Mouse (Mus musculus) heart, adult 2 months (tissue): ENCODE results near the gene Rab7. TPM values are rescaled to one million over a fixed set of nuclear protein-coding genes. Genes with fewer than 3 reads are reported as not detected.

ENCODE experiments used
- DNase-seq, 2 experiments: peaks; one replicate each; pipeline ENCODE4 v3.0.0; 2021
- H3K27ac ChIP-seq: fragments of 200-600 bp; 2 replicates; pipeline ENCODE4 v1.8.1; 2022
- H3K27me3 ChIP-seq: fragments of 200-500 bp; 2 replicates; pipeline ENCODE4 v1.6.1; 2012; ENCODE audit warnings: mild to moderate bottlenecking, low read length, inconsistent platforms, mixed read lengths; ENCODE audit not compliant: control insufficient read depth, insufficient read depth
- H3K36me3 ChIP-seq: fragments of 200-500 bp; 2 replicates; pipeline ENCODE4 v1.6.1; 2012; ENCODE audit warnings: low read length, inconsistent platforms; ENCODE audit not compliant: control insufficient read depth, insufficient read depth
- H3K4me1 ChIP-seq: fragments of 200-500 bp; 2 replicates; pipeline ENCODE4 v1.6.1; 2011; ENCODE audit warnings: low read length; ENCODE audit not compliant: control insufficient read depth, insufficient read depth
- H3K4me3 ChIP-seq: fragments of 200-600 bp; 2 replicates; pipeline ENCODE4 v1.8.1; 2022
- H3K79me2 ChIP-seq: fragments of 200-500 bp; replicated peaks from 2 replicates; pipeline ENCODE4 v1.6.1; 2012; ENCODE audit warnings: mild to moderate bottlenecking, inconsistent platforms, low read length, moderate library complexity, mixed read lengths; ENCODE audit not compliant: control insufficient read depth, insufficient read depth
- H3K9ac ChIP-seq: fragments of 200-500 bp; 2 replicates; pipeline ENCODE4 v1.6.1; 2012; ENCODE audit warnings: low read depth, mild to moderate bottlenecking, control low read depth, inconsistent platforms, low read length, mixed read lengths
- CTCF ChIP-seq: fragments of 200-600 bp; IDR thresholded peaks from 2 replicates; pipeline ENCODE4 v1.8.1; 2022; ENCODE audit warnings: antibody characterized with exemption, mild to moderate bottlenecking, moderate library complexity
- EP300 ChIP-seq: fragments of 200-500 bp; IDR thresholded peaks from 2 replicates; pipeline ENCODE4 v1.6.1; 2011; ENCODE audit warnings: low read depth, low read length, control low read depth; ENCODE audit not compliant: insufficient read depth
- POLR2A ChIP-seq: fragments of 200-500 bp; IDR thresholded peaks from 2 replicates; pipeline ENCODE4 v1.6.1; 2011; ENCODE audit warnings: mild to moderate bottlenecking, low read depth, low read length, control low read depth; ENCODE audit not compliant: insufficient read depth
- WGBS: fragments of 180-500 bp; shearing (Covaris S2); methylation state at CpG from one replicate; pipeline ENCODE4 v1.1.7; 2018; 5-methylcytosine and 5-hydroxymethylcytosine counted together
- intact Hi-C: fragments of 180-260 bp; cut with DNase I; formaldehyde crosslinking; loops from one replicate; pipeline ENCODE4 v1.15.1; 2025
- polyA plus RNA-seq: library from polyadenylated mRNA; depleted of rRNA; stranded (reverse); fragments of >200 nt; gene quantifications from 2 replicates; pipeline ENCODE4 v1.2.3, GENCODE M21; 2012
- total RNA-seq, 2 experiments: library from RNA; stranded (reverse); gene quantifications; 2 replicates each; pipeline ENCODE4 v1.2.3; 2021

Rab7 gene
- total and polyA plus RNA-seq, 3 experiments, result 212 to 299 (median 271) TPM

GRCm38 (mm10) chr6:88059903-88060302 lies 14.8 kb upstream of the Rab7 start:
- TF ChIP-seq POLR2A (no peak), CTCF (no peak), EP300 (no peak)
- WGBS, result 85% methylated on average over 5 of the region's 5 CpGs
- Histone ChIP-seq H3K4me3 (no peak overlapping the region), H3K36me3 (no peaks in the 10 kb centered on the region), H3K4me1 (peaks cover 4% of the 10 kb centered on the region), H3K9ac (no peak overlapping the region), H3K79me2 (no peaks in the 10 kb centered on the region), H3K27ac (no peak overlapping the region), H3K27me3 (no peaks in the 10 kb centered on the region)
- no peak for DNase-seq
- intact Hi-C loops, result loop anchor here (2.0 kb wide), 1 partner anchor 13 kb away; no protein-coding TSS in a partner anchor

GRCm38 (mm10) chr6:88056866-88057265 lies 11.8 kb upstream of the Rab7 start:
- H3K36me3 ChIP-seq, result no peaks in the 10 kb centered on the region
- no peaks in the 10 kb centered on the region for H3K4me1 ChIP-seq
- no peak overlapping the region for H3K27ac ChIP-seq
- no peaks in the 10 kb centered on the region for H3K79me2 ChIP-seq
- WGBS, result 67% methylated on average over 5 of the region's 5 CpGs
- H3K4me3 ChIP-seq, result no peak overlapping the region
- no peaks in the 10 kb centered on the region for H3K27me3 ChIP-seq
- intact Hi-C loops, result no loop called here
- no peak for DNase-seq
- no peak overlapping the region for H3K9ac ChIP-seq
- TF ChIP-seq CTCF, result no peak
- no peak for TF ChIP-seq POLR2A
- TF ChIP-seq EP300, result no peak

- Histone ChIP-seq H3K36me3 (no peaks in the 10 kb centered on the region), H3K27me3 (no peaks in the 10 kb centered on the region), H3K79me2 (no peaks in the 10 kb centered on the region), H3K9ac (no peak overlapping the region), H3K4me1 (no peaks in the 10 kb centered on the region), H3K27ac (no peak overlapping the region), H3K4me3 (no peak overlapping the region)
- no peak for TF ChIP-seq EP300
- no peak for TF ChIP-seq POLR2A
- TF ChIP-seq CTCF, result no peak
- intact Hi-C loops, result no loop called here
- WGBS, result 84% methylated on average over 5 of the region's 5 CpGs
- no peak for DNase-seq
Measured at GRCm38 (mm10) chr6:88055663-88056062, 10.6 kb upstream of the Rab7 start.

GRCm38 (mm10) chr6:88054081-88054835 lies 9.2 kb upstream of the Rab7 start:
- intact Hi-C loops, result no loop called here
- TF ChIP-seq EP300 (no peak), CTCF (no peak), POLR2A (no peak)
- Histone ChIP-seq H3K27me3 (no peaks in the 10 kb centered on the region), H3K36me3 (no peaks in the 10 kb centered on the region), H3K4me3 (no peak overlapping the region), H3K9ac (no peak overlapping the region), H3K4me1 (no peaks in the 10 kb centered on the region), H3K27ac (no peak overlapping the region), H3K79me2 (no peaks in the 10 kb centered on the region)
- no peak for DNase-seq
- WGBS, result 70% methylated on average over 9 of the region's 9 CpGs

- H3K4me3 ChIP-seq, result no peak overlapping the region
- no peaks in the 10 kb centered on the region for H3K79me2 ChIP-seq
- H3K27me3 ChIP-seq, result no peaks in the 10 kb centered on the region
- no peaks in the 10 kb centered on the region for H3K4me1 ChIP-seq
- H3K9ac ChIP-seq, result no peak overlapping the region
- H3K27ac ChIP-seq, result no peak overlapping the region
- TF ChIP-seq POLR2A (no peak), CTCF (no peak), EP300 (no peak)
- no peaks in the 10 kb centered on the region for H3K36me3 ChIP-seq
- DNase-seq, result no peak
- intact Hi-C loops, result no loop called here
- WGBS, result 42% methylated on average over 11 of the region's 11 CpGs
Measured at GRCm38 (mm10) chr6:88053228-88054080, 8.4 kb upstream of the Rab7 start.

- no peak for TF ChIP-seq POLR2A
- TF ChIP-seq EP300, result no peak
- TF ChIP-seq CTCF, result no peak
- Histone ChIP-seq H3K4me3 (no peak overlapping the region), H3K79me2 (no peaks in the 10 kb centered on the region), H3K4me1 (no peaks in the 10 kb centered on the region; the same call in 1 of the 2 replicates), H3K9ac (no peak overlapping the region), H3K27me3 (no peaks in the 10 kb centered on the region), H3K36me3 (no peaks in the 10 kb centered on the region), H3K27ac (no peak overlapping the region)
- intact Hi-C loops, result no loop called here
- DNase-seq, result no peak
- 89% methylated on average over 5 of the region's 5 CpGs for WGBS
Measured at GRCm38 (mm10) chr6:88051206-88051605, 6.1 kb upstream of the Rab7 start.
